Mouse (Mus musculus): ENCODE measurements around the gene Smarcd1. TPM values are rescaled to one million over a fixed set of nuclear protein-coding genes. Genes with fewer than 3 reads are reported as not detected.
A peak's percentile ranks its signal among the peaks of the same experiment; 100 is the strongest.

Gene Smarcd1
- polyA plus RNA-seq (2016; fragmentation: Nextera tagmentation; extraction: Ambion mirVana), result 135 and 138 TPM in 2 replicates

GRCm38 (mm10) chr15:99701999-99702900 lies at the start of gene Smarcd1:
Gene Smarcd1, plus strand, starts transcription at chr15:99702129.
- Histone ChIP-seq H3K9me3 (no peaks in the 10 kb centered on the region), H3K27me3 (peaks cover 14% of the 10 kb centered on the region; the same call in 1 of the 2 replicates), H3K9ac (peak within 1 kb of the TSS; percentile 90), H3K36me3 (replicated peaks) (peaks cover 33% of the 10 kb centered on the region), H3K4me3 (replicated peaks) (peak within 1 kb of the TSS; percentile 86), H3K4me1 (peaks cover 30% of the 10 kb centered on the region), H3K27ac (peak within 1 kb of the TSS; percentile 95), H3K4me2 (peak within 1 kb of the TSS; percentile 88)
- ATAC-seq (ENCODE audit: low FRiP score), result peak; percentile 97
- WGBS, result under 1% methylated on average over 71 of the region's 71 CpGs

GRCm38 (mm10) chr15:99653291-99653690 lies 48.6 kb upstream of the Smarcd1 start:
- Histone ChIP-seq H3K4me1 (peaks cover 51% of the 10 kb centered on the region), H3K4me3 (replicated peaks) (peak overlapping the region; percentile 26; the same call in 1 of the 2 replicates), H3K9ac (peak overlapping the region; percentile 21; the same call in 1 of the 2 replicates), H3K27ac (no peak overlapping the region), H3K27me3 (peaks cover 50% of the 10 kb centered on the region), H3K36me3 (replicated peaks) (no peaks in the 10 kb centered on the region), H3K9me3 (no peaks in the 10 kb centered on the region), H3K4me2 (peak overlapping the region; percentile 43)
- no peak for ATAC-seq (ENCODE audit: low FRiP score)
- 8% methylated on average over 8 of the region's 8 CpGs for WGBS

GRCm38 (mm10) chr15:99653876-99654275 lies 48.1 kb upstream of the Smarcd1 start:
- peak overlapping the region; percentile 26 for H3K4me3 ChIP-seq (replicated peaks)
- H3K27me3 ChIP-seq, result peaks cover 51% of the 10 kb centered on the region

GRCm38 (mm10) chr15:99655956-99656355 lies 46.0 kb upstream of the Smarcd1 start:
- 59% methylated on average over 9 of the region's 9 CpGs for WGBS
- H3K27me3 ChIP-seq, result peaks cover 56% of the 10 kb centered on the region
- H3K27ac ChIP-seq, result no peak overlapping the region
- H3K4me3 ChIP-seq (replicated peaks), result no peak overlapping the region
- no peak for ATAC-seq (ENCODE audit: low FRiP score)
- peaks cover 26% of the 10 kb centered on the region for H3K4me1 ChIP-seq
- H3K9me3 ChIP-seq, result no peaks in the 10 kb centered on the region
- H3K9ac ChIP-seq, result no peak overlapping the region
- H3K4me2 ChIP-seq, result no peak overlapping the region
- H3K36me3 ChIP-seq (replicated peaks), result no peaks in the 10 kb centered on the region

More at GRCm38 (mm10) chr15:99653876-99654275, 48.1 kb upstream of the Smarcd1 start:
- Histone ChIP-seq H3K4me2 (peak overlapping the region; percentile 43), H3K36me3 (replicated peaks) (no peaks in the 10 kb centered on the region), H3K4me1 (peaks cover 46% of the 10 kb centered on the region), H3K9me3 (no peaks in the 10 kb centered on the region), H3K9ac (peak overlapping the region; percentile 21; the same call in 1 of the 2 replicates), H3K27ac (no peak overlapping the region)
- ATAC-seq (ENCODE audit: low FRiP score), result no peak
- WGBS, result 4% methylated on average over 17 of the region's 21 CpGs

- Histone ChIP-seq H3K36me3 (replicated peaks) (no peaks in the 10 kb centered on the region), H3K9me3 (no peaks in the 10 kb centered on the region), H3K27ac (no peak overlapping the region), H3K4me1 (peaks cover 23% of the 10 kb centered on the region), H3K9ac (no peak overlapping the region), H3K27me3 (peaks cover 55% of the 10 kb centered on the region), H3K4me2 (no peak overlapping the region), H3K4me3 (replicated peaks) (no peak overlapping the region)
- no peak for ATAC-seq (ENCODE audit: low FRiP score)
- WGBS, result 51% methylated on average over 2 of the region's 2 CpGs
Measured at GRCm38 (mm10) chr15:99658437-99658836, 43.5 kb upstream of the Smarcd1 start.

GRCm38 (mm10) chr15:99661121-99661830 lies 40.7 kb upstream of the Smarcd1 start:
- Histone ChIP-seq H3K9me3 (no peaks in the 10 kb centered on the region), H3K4me2 (no peak overlapping the region), H3K27me3 (peaks cover 51% of the 10 kb centered on the region), H3K4me1 (peaks cover 37% of the 10 kb centered on the region), H3K9ac (no peak overlapping the region), H3K27ac (no peak overlapping the region), H3K36me3 (replicated peaks) (no peaks in the 10 kb centered on the region), H3K4me3 (replicated peaks) (no peak overlapping the region)
- 95% methylated on average over 15 of the region's 15 CpGs for WGBS
- no peak for ATAC-seq (ENCODE audit: low FRiP score)

- H3K27ac ChIP-seq, result no peak overlapping the region
- peaks cover 53% of the 10 kb centered on the region for H3K27me3 ChIP-seq
- no peaks in the 10 kb centered on the region for H3K36me3 ChIP-seq (replicated peaks)
- no peak overlapping the region for H3K4me3 ChIP-seq (replicated peaks)
- no peak overlapping the region for H3K9ac ChIP-seq
- WGBS, result 47% methylated on average over 7 of the region's 7 CpGs
- no peaks in the 10 kb centered on the region for H3K9me3 ChIP-seq
- peaks cover 40% of the 10 kb centered on the region for H3K4me1 ChIP-seq
- no peak overlapping the region for H3K4me2 ChIP-seq
- no peak for ATAC-seq (ENCODE audit: low FRiP score)
Measured at GRCm38 (mm10) chr15:99662371-99662770, 39.6 kb upstream of the Smarcd1 start.

GRCm38 (mm10) chr15:99663964-99664599 lies 37.8 kb upstream of the Smarcd1 start:
- Histone ChIP-seq H3K9me3 (no peaks in the 10 kb centered on the region), H3K27me3 (peaks cover 59% of the 10 kb centered on the region), H3K36me3 (replicated peaks) (no peaks in the 10 kb centered on the region), H3K4me1 (peaks cover 41% of the 10 kb centered on the region), H3K9ac (peak overlapping the region; percentile 64), H3K4me2 (peak overlapping the region; percentile 75), H3K4me3 (replicated peaks) (peak overlapping the region; percentile 40), H3K27ac (peak overlapping the region; percentile 65)
- no peak for ATAC-seq (ENCODE audit: low FRiP score)
- 6% methylated on average over 17 of the region's 17 CpGs for WGBS

- Histone ChIP-seq H3K27me3 (peaks cover 67% of the 10 kb centered on the region), H3K4me3 (replicated peaks) (peak overlapping the region; percentile 40), H3K36me3 (replicated peaks) (no peaks in the 10 kb centered on the region), H3K4me1 (peaks cover 48% of the 10 kb centered on the region), H3K9me3 (no peaks in the 10 kb centered on the region), H3K4me2 (peak overlapping the region; percentile 75), H3K27ac (peak overlapping the region; percentile 65), H3K9ac (peak overlapping the region; percentile 64)
- peak; percentile 68 for ATAC-seq (ENCODE audit: low FRiP score)
- WGBS, result 1% methylated on average over 51 of the region's 52 CpGs
Measured at GRCm38 (mm10) chr15:99664600-99665451, 37.1 kb upstream of the Smarcd1 start.

- Histone ChIP-seq H3K9ac (no peak overlapping the region), H3K4me2 (no peak overlapping the region), H3K4me3 (replicated peaks) (no peak overlapping the region), H3K36me3 (replicated peaks) (no peaks in the 10 kb centered on the region), H3K27ac (no peak overlapping the region), H3K27me3 (peaks cover 77% of the 10 kb centered on the region), H3K4me1 (peaks cover 59% of the 10 kb centered on the region), H3K9me3 (no peaks in the 10 kb centered on the region)
- no peak for ATAC-seq (ENCODE audit: low FRiP score)
- 95% methylated on average over 2 of the region's 2 CpGs for WGBS
Measured at GRCm38 (mm10) chr15:99667544-99667943, 34.4 kb upstream of the Smarcd1 start.

- H3K4me1 ChIP-seq, result peaks cover 65% of the 10 kb centered on the region
- H3K9me3 ChIP-seq, result no peaks in the 10 kb centered on the region
- peaks cover 84% of the 10 kb centered on the region for H3K27me3 ChIP-seq
- peak overlapping the region; percentile 6; the same call in 1 of the 2 replicates for H3K4me2 ChIP-seq
- no peaks in the 10 kb centered on the region for H3K36me3 ChIP-seq (replicated peaks)
- ATAC-seq (ENCODE audit: low FRiP score), result no peak
- WGBS, result 1% methylated on average over 12 of the region's 12 CpGs
- no peak overlapping the region for H3K4me3 ChIP-seq (replicated peaks)
- H3K9ac ChIP-seq, result no peak overlapping the region
- peak overlapping the region; percentile 79; the same call in 1 of the 2 replicates for H3K27ac ChIP-seq
Measured at GRCm38 (mm10) chr15:99668881-99669280, 33.0 kb upstream of the Smarcd1 start.

Measured in forebrain, embryonic 12.5 days (tissue).